Mouse (Mus musculus) limb, embryonic 10.5 days (tissue): ENCODE measurements at regions not wholly inside any gene's neighbourhood (a gene's known extent, or its start where the extent isn't known, plus 50 kb on each side); places are given as distances from the start of the nearest gene placed in this dataset.

Experiments
- DNase-seq: peaks from one replicate; pipeline ENCODE4 v3.0.0-alpha.2; 2017; ENCODE audit warnings: low spot score
- H3K27ac ChIP-seq: fragments of 300-500 bp; sonication (generic); 2 replicates; pipeline ENCODE4 v1.5.1; 2016; ENCODE audit warnings: mild to moderate bottlenecking
- H3K27me3 ChIP-seq: fragments of 300-500 bp; sonication (generic); 2 replicates; pipeline ENCODE4 v1.6.1; 2016; ENCODE audit warnings: low read depth, mild to moderate bottlenecking; ENCODE audit not compliant: poor library complexity, severe bottlenecking
- H3K36me3 ChIP-seq: fragments of 300-500 bp; sonication (generic); 2 replicates; pipeline ENCODE4 v1.6.1; 2016; ENCODE audit warnings: mild to moderate bottlenecking, moderate library complexity
- H3K4me1 ChIP-seq: fragments of 300-500 bp; sonication (generic); 2 replicates; pipeline ENCODE4 v1.6.1; 2016
- H3K4me3 ChIP-seq: fragments of 300-500 bp; sonication (generic); 2 replicates; pipeline ENCODE4 v1.5.1; 2016; ENCODE audit warnings: mild to moderate bottlenecking, moderate library complexity
- H3K9me3 ChIP-seq: fragments of 300-500 bp; sonication (generic); replicated peaks from 2 replicates; pipeline ENCODE4 v1.6.1; 2016; ENCODE audit warnings: mild to moderate bottlenecking
- WGBS: fragments of 180-500 bp; shearing (Covaris S2); methylation state at CpG from one replicate; pipeline ENCODE4 v1.1.7; 2016; 5-methylcytosine and 5-hydroxymethylcytosine counted together

DNA sequence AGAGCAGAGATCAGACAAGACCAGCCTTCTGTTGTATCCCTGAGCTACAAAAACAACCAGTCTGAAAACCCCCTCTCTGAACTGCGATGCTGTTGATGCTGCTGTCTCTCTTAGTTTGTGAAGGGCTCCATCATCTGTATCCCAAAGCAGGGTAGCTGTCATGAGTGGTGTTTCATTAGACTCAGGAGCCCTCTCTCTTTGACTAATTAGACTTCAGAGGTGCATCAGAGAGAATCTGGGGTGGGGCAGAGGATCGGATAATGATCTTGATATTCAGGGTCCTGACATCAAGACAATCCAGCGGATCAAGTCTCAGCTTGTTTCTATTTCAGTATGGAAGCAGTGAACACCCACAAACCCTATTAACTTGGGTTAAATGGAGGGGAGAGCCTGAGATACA lies 70.6 kb upstream of the Slc24a4 start:
- no peak for DNase-seq
- 91% methylated on average over 3 of the region's 3 CpGs for WGBS
- peaks cover 20% of the 10 kb centered on the region for H3K4me1 ChIP-seq
- no peaks in the 10 kb centered on the region for H3K9me3 ChIP-seq
- no peaks in the 10 kb centered on the region for H3K36me3 ChIP-seq
- no peak overlapping the region for H3K4me3 ChIP-seq
- H3K27ac ChIP-seq: no peak overlapping the region
- no peaks in the 10 kb centered on the region for H3K27me3 ChIP-seq

DNA sequence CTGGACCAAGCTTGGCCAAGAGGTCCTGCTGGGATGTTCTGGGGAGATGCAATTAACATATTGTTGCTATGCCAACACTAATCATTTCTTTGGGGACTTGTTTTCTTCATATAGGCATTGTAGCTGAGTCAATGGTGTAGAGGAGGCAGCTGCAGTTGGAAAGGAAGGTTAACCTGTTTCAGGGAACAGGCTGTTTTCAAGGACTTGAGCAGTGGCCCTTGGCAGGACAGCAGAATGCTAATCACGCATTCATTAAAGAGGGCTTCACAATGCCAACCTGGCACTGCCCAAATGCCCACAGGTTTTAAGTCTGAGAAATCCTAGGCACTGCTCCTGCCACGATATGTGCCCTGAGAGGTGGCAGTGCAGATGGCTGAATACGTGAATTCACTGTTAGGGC lies 70.1 kb upstream of the Slc24a4 start:
- Histone ChIP-seq H3K36me3 (no peaks in the 10 kb centered on the region), H3K4me3 (no peak overlapping the region), H3K27ac (no peak overlapping the region), H3K27me3 (no peaks in the 10 kb centered on the region), H3K9me3 (no peaks in the 10 kb centered on the region), H3K4me1 (peaks cover 20% of the 10 kb centered on the region)
- WGBS: 86% methylated on average over 3 of the region's 3 CpGs
- no peak for DNase-seq

DNA sequence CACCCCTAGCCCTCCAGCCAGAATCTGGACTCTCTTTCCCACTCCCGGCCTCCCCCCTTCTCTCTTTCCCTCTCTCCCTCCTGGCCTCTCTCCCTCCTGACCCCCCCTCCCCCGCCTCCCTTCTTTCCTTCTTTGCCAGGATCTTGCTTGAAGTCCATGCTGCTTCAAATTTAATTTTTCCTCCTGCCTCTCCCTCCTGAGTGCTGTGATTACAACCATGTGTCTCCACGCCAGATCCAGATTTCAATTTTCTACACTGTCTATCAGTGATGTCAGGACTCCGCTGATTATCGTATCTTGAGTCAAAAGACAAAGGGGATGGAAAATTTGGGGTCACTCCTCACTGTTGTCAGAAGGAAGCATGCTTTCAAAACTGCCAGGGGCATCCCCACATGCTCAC lies 67.4 kb upstream of the Slc24a4 start:
- WGBS: 73% methylated on average over 5 of the region's 5 CpGs
- no peak overlapping the region for H3K4me3 ChIP-seq
- peaks cover 22% of the 10 kb centered on the region for H3K4me1 ChIP-seq
- H3K27ac ChIP-seq: no peak overlapping the region
- no peaks in the 10 kb centered on the region for H3K36me3 ChIP-seq
- no peaks in the 10 kb centered on the region for H3K27me3 ChIP-seq
- no peaks in the 10 kb centered on the region for H3K9me3 ChIP-seq
- DNase-seq: no peak

DNA sequence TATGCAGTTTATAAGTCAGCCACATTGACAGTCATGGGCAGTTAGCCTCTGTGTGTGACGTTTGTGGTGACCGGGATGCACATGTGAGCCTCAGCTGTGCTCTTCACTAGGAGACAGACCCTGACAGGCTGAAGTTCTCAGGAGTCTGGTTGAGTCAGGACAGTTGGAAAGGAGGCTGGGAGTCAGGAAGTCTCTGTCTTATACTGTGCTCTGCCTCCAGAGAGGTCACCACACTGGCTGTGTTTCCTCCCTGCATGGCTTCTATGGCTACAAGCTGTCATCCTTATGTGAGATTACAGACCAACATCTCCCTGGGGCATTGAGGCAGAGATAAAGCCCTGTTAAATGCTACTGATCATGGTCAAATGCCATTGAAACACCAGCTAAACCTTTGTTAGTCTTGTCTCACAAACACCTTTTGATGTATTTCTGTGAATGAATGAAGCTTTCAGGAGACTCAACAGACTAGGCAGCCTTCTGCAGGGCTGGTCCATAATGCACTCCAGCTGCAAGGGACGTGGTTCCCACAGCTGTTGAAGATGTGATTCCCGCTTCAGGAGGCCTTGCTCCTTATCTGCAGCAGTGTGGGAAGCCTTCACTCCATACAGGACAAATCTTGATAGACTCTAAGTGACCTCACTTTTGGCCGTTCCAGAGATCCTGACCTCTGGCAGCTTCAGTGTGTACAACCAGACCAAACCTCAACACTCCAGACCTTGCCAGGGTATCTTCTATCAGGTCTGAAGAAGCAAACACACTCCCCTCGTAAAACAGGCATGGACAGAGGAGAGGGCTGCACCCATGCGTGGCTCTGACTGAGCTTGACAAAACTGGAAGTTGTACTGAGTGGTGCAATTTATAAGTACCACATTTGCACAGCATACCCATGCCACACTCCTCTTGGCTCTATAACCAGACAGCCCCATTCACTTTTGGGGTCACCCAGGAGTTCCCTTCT lies 66.6 kb upstream of the Slc24a4 start:
- H3K36me3 ChIP-seq: no peaks in the 10 kb centered on the region
- 60% methylated on average over 7 of the region's 7 CpGs for WGBS
- H3K27ac ChIP-seq: peak overlapping the region; percentile 11; the same call in 1 of the 2 replicates
- no peaks in the 10 kb centered on the region for H3K9me3 ChIP-seq
- DNase-seq: no peak
- H3K4me3 ChIP-seq: no peak overlapping the region
- H3K27me3 ChIP-seq: no peaks in the 10 kb centered on the region
- peaks cover 22% of the 10 kb centered on the region for H3K4me1 ChIP-seq

DNA sequence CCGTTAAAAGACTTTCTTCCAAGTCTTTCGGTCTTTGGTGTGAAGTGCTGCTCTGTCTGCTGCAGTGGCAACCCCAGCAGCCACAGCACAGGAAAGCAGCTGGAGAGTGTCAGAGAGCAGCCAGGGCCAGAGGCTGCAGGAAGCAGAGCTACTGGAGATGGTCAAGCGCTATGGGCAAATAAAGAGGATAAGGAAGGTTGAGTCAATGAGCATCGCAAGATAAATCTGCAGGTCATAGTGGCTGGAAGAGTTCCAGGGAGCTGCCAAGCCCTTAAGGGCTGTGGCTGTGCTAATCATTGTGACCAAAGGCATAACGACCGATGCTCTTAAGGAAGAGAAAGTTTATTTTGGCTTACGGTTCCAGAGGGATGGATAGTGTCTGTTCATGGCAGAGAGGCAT lies 65.9 kb upstream of the Slc24a4 start:
- DNase-seq: no peak

DNA sequence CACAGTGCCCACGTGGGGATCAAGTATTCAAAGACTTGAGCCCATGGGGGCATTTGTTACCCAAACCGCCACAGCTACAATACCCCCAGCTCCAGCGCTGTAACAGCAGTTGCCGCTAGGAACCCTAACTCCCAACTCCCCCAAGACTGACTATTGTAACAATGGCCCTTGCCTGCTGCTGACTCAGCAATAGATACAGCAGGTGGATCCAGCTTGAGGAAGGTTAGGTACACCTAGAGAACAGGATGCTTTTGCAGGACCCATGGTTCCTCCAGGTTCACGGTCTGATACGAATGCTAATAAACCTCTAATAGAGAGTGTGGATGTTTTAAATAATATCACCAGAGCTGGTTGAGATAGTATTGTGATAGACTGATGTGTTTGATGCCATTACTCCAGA lies 65.3 kb upstream of the Slc24a4 start:
- Histone ChIP-seq H3K36me3 (no peaks in the 10 kb centered on the region), H3K4me3 (no peak overlapping the region), H3K27ac (no peak overlapping the region), H3K27me3 (no peaks in the 10 kb centered on the region), H3K4me1 (peaks cover 22% of the 10 kb centered on the region), H3K9me3 (no peaks in the 10 kb centered on the region)
- DNase-seq: no peak
- whole genome bisulfite sequencing: 87% methylated on average over 6 of the region's 6 CpGs

More for the DNA sequence above, 65.9 kb upstream of the Slc24a4 start:
- WGBS: 76% methylated on average over 7 of the region's 7 CpGs
- H3K4me3 ChIP-seq: no peak overlapping the region
- no peak overlapping the region for H3K27ac ChIP-seq
- peaks cover 22% of the 10 kb centered on the region for H3K4me1 ChIP-seq
- no peaks in the 10 kb centered on the region for H3K9me3 ChIP-seq
- H3K27me3 ChIP-seq: no peaks in the 10 kb centered on the region
- no peaks in the 10 kb centered on the region for H3K36me3 ChIP-seq

DNA sequence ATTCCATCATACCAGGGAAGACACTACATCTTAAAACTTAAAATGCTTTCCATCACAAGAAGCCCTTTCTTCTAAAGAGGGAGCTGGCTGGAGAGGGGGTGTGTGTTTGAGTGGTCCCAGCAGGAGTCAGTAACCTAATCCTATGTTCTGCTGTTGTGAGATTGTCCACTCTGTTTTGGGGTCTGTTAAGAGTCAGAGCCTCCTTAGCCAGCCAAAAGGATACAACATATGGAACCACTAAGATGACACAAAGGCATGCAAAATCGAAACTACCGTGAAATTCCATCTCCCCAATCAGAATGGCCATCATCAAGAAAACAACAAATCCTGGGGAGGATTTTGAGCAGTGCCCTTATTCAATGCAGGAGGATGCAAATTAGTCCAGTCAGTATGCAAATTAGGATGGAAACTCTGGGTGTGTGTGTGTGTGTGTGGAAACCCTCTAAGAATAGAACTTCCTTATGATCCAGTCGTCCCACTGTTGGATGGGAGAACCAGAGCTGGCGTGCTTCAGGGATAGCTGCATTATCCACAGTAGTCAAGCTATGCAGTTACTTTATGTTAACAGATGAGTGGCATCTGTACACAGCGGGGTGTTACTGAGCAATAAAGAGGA lies 63.7 kb upstream of the Slc24a4 start:
- 77% methylated on average over 5 of the region's 5 CpGs for WGBS
- no peak for DNase-seq
- H3K36me3 ChIP-seq: no peaks in the 10 kb centered on the region
- no peak overlapping the region for H3K4me3 ChIP-seq
- no peaks in the 10 kb centered on the region for H3K27me3 ChIP-seq
- peaks cover 24% of the 10 kb centered on the region for H3K4me1 ChIP-seq
- H3K27ac ChIP-seq: no peak overlapping the region
- no peaks in the 10 kb centered on the region for H3K9me3 ChIP-seq

DNA sequence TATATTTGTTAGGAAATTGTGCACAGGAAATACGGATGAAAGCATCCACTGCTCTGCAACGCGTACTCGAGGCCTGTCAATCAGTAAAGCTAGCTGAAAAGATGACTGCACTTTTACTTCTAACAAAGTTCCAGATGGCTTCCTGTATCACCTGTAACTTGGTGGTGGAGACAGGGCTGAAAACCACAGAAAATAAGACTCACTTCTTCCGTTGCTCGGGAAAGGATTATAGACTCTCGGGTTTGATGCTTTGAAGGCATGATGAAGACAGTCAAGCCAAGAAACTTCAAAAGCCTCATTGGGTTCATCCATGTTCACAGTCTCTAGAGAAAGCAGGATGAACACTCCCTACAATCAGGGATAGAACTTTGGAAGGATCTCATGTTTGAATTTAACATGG lies 60.8 kb upstream of the Slc24a4 start:
- Histone ChIP-seq H3K9me3 (no peaks in the 10 kb centered on the region), H3K4me3 (no peak overlapping the region), H3K27me3 (no peaks in the 10 kb centered on the region), H3K36me3 (no peaks in the 10 kb centered on the region), H3K27ac (no peak overlapping the region), H3K4me1 (peaks cover 7% of the 10 kb centered on the region)
- 95% methylated on average over 7 of the region's 7 CpGs for WGBS
- DNase-seq: no peak

DNA sequence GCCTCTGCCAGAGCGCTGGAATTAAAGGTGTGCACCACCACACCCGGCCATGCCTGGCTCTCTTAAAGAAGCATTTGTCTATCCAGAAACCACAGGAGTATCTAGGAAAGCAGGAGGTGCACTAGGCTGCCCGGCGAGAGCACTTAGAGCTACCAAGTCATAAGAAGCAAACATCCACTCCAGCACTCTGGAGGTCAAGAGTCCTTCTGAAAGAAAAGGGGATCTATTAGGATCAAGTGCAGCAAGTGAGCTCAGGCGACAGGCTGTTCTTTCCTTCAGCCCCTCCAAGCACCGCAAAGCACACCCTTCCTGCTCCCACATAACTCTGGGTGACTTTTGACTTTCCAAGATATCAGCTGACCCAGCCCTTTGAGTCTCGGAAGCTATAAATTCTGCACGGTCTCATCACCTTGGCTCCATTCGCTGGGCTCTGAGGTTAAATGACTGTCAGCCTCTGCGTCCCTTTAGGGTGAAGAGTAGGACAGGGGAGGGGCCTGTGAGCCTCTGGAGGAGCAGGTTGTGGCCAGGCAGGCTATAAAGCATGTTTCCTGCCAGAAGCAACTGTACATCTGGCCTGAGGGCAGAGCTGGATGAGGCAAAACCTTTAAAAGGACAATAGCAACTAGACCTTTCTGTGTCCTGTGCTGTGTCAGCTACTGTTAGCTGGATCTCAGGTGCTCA lies 58.9 kb upstream of the Slc24a4 start:
- H3K27me3 ChIP-seq: no peaks in the 10 kb centered on the region
- DNase-seq: no peak
- WGBS: 59% methylated on average over 10 of the region's 10 CpGs
- H3K4me1 ChIP-seq: peaks cover 5% of the 10 kb centered on the region; the same call in 1 of the 2 replicates
- no peaks in the 10 kb centered on the region for H3K9me3 ChIP-seq
- H3K36me3 ChIP-seq: no peaks in the 10 kb centered on the region
- no peak overlapping the region for H3K4me3 ChIP-seq
- no peak overlapping the region for H3K27ac ChIP-seq

DNA sequence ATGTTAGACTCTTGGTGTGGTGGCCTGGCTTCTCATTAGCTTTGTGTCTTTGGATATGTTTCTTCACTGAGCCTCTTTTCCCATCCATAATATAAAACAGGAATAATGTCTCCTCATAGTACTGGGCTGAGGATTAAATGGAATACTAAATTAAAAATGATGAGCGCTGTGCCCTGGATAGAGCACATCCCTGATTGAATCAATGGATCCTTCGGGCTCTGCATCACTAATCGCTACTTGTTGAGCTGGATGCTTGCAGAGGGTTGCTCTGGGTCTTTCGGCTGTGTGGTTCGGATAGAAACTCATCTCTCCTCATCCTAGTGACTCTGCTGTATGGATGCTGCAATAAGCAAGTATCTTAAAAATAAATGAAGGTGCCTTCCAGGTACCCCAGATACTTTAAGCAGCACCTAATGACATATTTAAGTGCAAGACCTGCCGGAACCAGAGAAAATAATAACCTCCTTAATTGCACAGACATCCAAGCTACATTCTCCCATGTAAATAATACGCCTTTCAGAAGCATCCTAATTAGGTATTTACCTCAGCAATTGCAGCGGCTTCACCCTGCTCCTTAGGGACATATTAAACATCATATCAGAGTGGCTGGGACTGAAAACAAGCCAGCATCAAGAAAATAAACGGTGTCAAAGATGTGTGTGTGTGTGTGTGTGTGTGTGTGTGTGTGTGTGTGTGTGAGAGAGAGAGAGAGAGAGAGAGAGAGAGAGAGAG lies 56.5 kb upstream of the Slc24a4 start:
- Histone ChIP-seq H3K27me3 (no peaks in the 10 kb centered on the region), H3K4me3 (no peak overlapping the region), H3K27ac (no peak overlapping the region), H3K36me3 (no peaks in the 10 kb centered on the region), H3K4me1 (peaks cover 4% of the 10 kb centered on the region; the same call in 1 of the 2 replicates), H3K9me3 (no peaks in the 10 kb centered on the region)
- 88% methylated on average over 9 of the region's 9 CpGs for WGBS
- no peak for DNase-seq

DNA sequence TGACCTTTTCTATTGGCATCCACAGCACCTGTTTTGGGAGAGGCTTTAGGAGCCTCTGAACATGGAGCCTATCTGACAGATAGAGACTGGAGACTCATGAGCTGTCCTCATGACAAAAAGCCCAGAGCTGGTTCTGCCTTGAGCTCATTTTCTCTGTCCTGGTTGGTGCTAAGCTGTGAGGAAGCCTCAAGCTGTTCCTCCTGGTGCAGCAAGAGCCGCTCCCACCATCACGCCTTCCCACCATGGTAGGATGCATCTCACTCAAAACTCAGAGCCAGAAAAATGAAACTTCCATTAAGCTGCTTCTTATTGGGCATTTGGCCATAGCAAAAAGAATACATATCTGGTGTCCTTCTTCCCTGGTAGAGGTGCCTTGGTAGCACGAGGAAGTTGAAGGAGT lies 55.0 kb upstream of the Slc24a4 start:
- WGBS: 91% methylated on average over 3 of the region's 3 CpGs
- DNase-seq: no peak
- Histone ChIP-seq H3K36me3 (no peaks in the 10 kb centered on the region), H3K4me1 (peaks cover 4% of the 10 kb centered on the region; the same call in 1 of the 2 replicates), H3K9me3 (no peaks in the 10 kb centered on the region), H3K4me3 (no peak overlapping the region), H3K27me3 (no peaks in the 10 kb centered on the region), H3K27ac (no peak overlapping the region)

DNA sequence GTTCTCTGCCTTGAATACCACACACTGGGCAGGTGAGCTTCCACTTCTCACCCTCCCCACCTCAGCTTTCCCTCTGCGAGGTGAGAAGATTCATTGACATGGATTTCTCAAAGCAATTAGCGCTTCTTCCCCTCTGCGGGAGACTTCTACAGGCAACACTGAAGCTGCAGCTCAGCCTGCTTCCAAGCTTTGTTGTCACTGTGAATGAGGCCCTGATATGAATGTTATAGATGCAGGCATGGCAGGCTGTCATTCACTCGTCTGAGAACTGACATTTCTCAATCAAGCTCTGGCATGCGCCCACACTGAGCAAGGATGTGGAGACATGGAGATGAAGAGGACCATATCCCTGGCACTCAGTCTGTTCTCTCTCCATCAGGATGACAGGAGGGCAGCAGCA lies 52.2 kb upstream of the Slc24a4 start:
- no peak for DNase-seq

More for the DNA sequence above, 52.2 kb upstream of the Slc24a4 start:
- H3K36me3 ChIP-seq: no peaks in the 10 kb centered on the region
- H3K27me3 ChIP-seq: no peaks in the 10 kb centered on the region
- no peak overlapping the region for H3K27ac ChIP-seq
- no peaks in the 10 kb centered on the region for H3K9me3 ChIP-seq
- 27% methylated on average over 5 of the region's 5 CpGs for WGBS
- no peak overlapping the region for H3K4me3 ChIP-seq
- H3K4me1 ChIP-seq: no peaks in the 10 kb centered on the region
